Mouse (Mus musculus) heart, adult 2 months (tissue): ENCODE measurements around the gene Trappc2l.
"Not testable (repeated sequence)": the region's sequence is repeated elsewhere in the genome, so short reads cannot be mapped to it uniquely, and the experiment has no call there.

Experiments
- CTCF ChIP-seq: fragments of 200-600 bp; IDR thresholded peaks from 2 replicates; pipeline ENCODE4 v1.8.1; 2022; ENCODE audit warnings: antibody characterized with exemption, mild to moderate bottlenecking, moderate library complexity
- EP300 ChIP-seq: fragments of 200-500 bp; IDR thresholded peaks from 2 replicates; pipeline ENCODE4 v1.6.1; 2011; ENCODE audit warnings: low read depth, low read length, control low read depth; ENCODE audit not compliant: insufficient read depth
- POLR2A ChIP-seq: fragments of 200-500 bp; IDR thresholded peaks from 2 replicates; pipeline ENCODE4 v1.6.1; 2011; ENCODE audit warnings: mild to moderate bottlenecking, low read depth, low read length, control low read depth; ENCODE audit not compliant: insufficient read depth

- not testable (repeated sequence) for TF ChIP-seq POLR2A, EP300
- TF ChIP-seq CTCF = peak; percentile 21
Measured at GRCm38 (mm10) chr8:122632134-122632533, 20.7 kb downstream of the Trappc2l start.
